Mouse (Mus musculus) embryonic facial prominence, embryonic 15.5 days (tissue): Measurements from ENCODE around the gene Usp4. TPM values are rescaled to one million over a fixed set of nuclear protein-coding genes. Genes with fewer than 3 reads are reported as not detected.

Experiments
- ATAC-seq: fragments of 200-750 bp; cut with Nextera tagmentation; 2 replicates; pipeline ENCODE4 v1.8.0; 2017; ENCODE audit warnings: low read depth, moderate TSS enrichment; ENCODE audit not compliant: insufficient number of reproducible peaks, low FRiP score, low TSS enrichment
- H3K27ac ChIP-seq: fragments of 300-500 bp; sonication (generic); replicated peaks from 2 replicates; pipeline ENCODE4 v1.5.1; 2015; ENCODE audit warnings: mild to moderate bottlenecking, inconsistent platforms
- H3K27me3 ChIP-seq: fragments of 300-500 bp; sonication (generic); 2 replicates; pipeline ENCODE4 v1.6.1; 2015; ENCODE audit warnings: inconsistent platforms
- H3K36me3 ChIP-seq: fragments of 300-500 bp; sonication (generic); 2 replicates; pipeline ENCODE4 v1.6.1; 2015; ENCODE audit warnings: mild to moderate bottlenecking, inconsistent platforms
- H3K4me1 ChIP-seq: fragments of 300-500 bp; sonication (generic); 2 replicates; pipeline ENCODE4 v1.6.1; 2015; ENCODE audit warnings: inconsistent platforms
- H3K4me2 ChIP-seq: fragments of 300-500 bp; sonication (generic); replicated peaks from 2 replicates; pipeline ENCODE4 v1.6.1; 2015; ENCODE audit warnings: mild to moderate bottlenecking, inconsistent platforms
- H3K4me3 ChIP-seq: fragments of 300-500 bp; sonication (generic); replicated peaks from 2 replicates; pipeline ENCODE4 v1.5.1; 2015; ENCODE audit warnings: mild to moderate bottlenecking, inconsistent platforms
- H3K9ac ChIP-seq: fragments of 300-500 bp; sonication (generic); 2 replicates; pipeline ENCODE4 v1.6.1; 2015; ENCODE audit warnings: inconsistent platforms
- H3K9me3 ChIP-seq: fragments of 300-500 bp; sonication (generic); replicated peaks from 2 replicates; pipeline ENCODE4 v1.6.1; 2016; ENCODE audit warnings: inconsistent platforms
- WGBS: fragments of 180-500 bp; shearing (Covaris S2); methylation state at CpG from one replicate; pipeline ENCODE4 v1.1.7; 2015; 5-methylcytosine and 5-hydroxymethylcytosine counted together
- polyA plus RNA-seq: library from polyadenylated mRNA; unstranded; fragments of >200 nt; fragmentation: Nextera tagmentation; extraction: Ambion mirVana; gene quantifications from 2 replicates; pipeline ENCODE4 v1.2.1, GENCODE M21; 2015

Gene Usp4
- polyA plus RNA-seq, 1 experiment from 2014 or later: 99.4 TPM

GRCm38 (mm10) chr9:108411381-108411942, 63.8 kb downstream of the Usp4 start:
- WGBS: 70% methylated on average over 9 of the region's 9 CpGs
- Histone ChIP-seq H3K4me2 (no peak overlapping the region), H3K27me3 (no peaks in the 10 kb centered on the region), H3K36me3 (no peaks in the 10 kb centered on the region), H3K4me1 (no peaks in the 10 kb centered on the region), H3K9me3 (no peaks in the 10 kb centered on the region), H3K4me3 (no peak overlapping the region), H3K9ac (no peak overlapping the region), H3K27ac (no peak overlapping the region)
- ATAC-seq: no peak

- H3K9ac ChIP-seq: no peak overlapping the region
- 75% methylated on average over 1 of the region's 1 CpGs for WGBS
- ATAC-seq: no peak
These were observed 64.6 kb downstream of the Usp4 start for GRCm38 (mm10) chr9:108412221-108412620.

GRCm38 (mm10) chr9:108428384-108428783, 80.7 kb downstream of the Usp4 start, which contains the start of gene Ccdc36:
Gene Ccdc36, minus strand, starts transcription at chr9:108428484.
- ATAC-seq: no peak
- H3K4me1 ChIP-seq: peaks cover 4% of the 10 kb centered on the region; the same call in 1 of the 2 replicates
- no peaks in the 10 kb centered on the region for H3K36me3 ChIP-seq
- no peaks in the 10 kb centered on the region for H3K27me3 ChIP-seq
- no peak within 1 kb of the TSS for H3K9ac ChIP-seq
- H3K4me3 ChIP-seq: no peak within 1 kb of the TSS
- no peaks in the 10 kb centered on the region for H3K9me3 ChIP-seq
- no peak within 1 kb of the TSS for H3K27ac ChIP-seq
- H3K4me2 ChIP-seq: no peak within 1 kb of the TSS

More at GRCm38 (mm10) chr9:108412221-108412620, 64.6 kb downstream of the Usp4 start:
- Histone ChIP-seq H3K4me3 (no peak overlapping the region), H3K9me3 (no peaks in the 10 kb centered on the region), H3K4me1 (no peaks in the 10 kb centered on the region), H3K36me3 (no peaks in the 10 kb centered on the region), H3K27me3 (no peaks in the 10 kb centered on the region), H3K4me2 (no peak overlapping the region), H3K27ac (no peak overlapping the region)

- peak overlapping the region; percentile 44 for H3K4me2 ChIP-seq
- H3K4me3 ChIP-seq: peak overlapping the region; percentile 32
- H3K27me3 ChIP-seq: no peaks in the 10 kb centered on the region
- H3K9me3 ChIP-seq: no peaks in the 10 kb centered on the region
- H3K4me1 ChIP-seq: peaks cover 4% of the 10 kb centered on the region; the same call in 1 of the 2 replicates
- ATAC-seq: no peak
- no peak overlapping the region for H3K27ac ChIP-seq
- H3K9ac ChIP-seq: no peak overlapping the region
- H3K36me3 ChIP-seq: no peaks in the 10 kb centered on the region
- WGBS: 45% methylated on average over 32 of the region's 32 CpGs
These were observed 83.9 kb downstream of the Usp4 start for GRCm38 (mm10) chr9:108431431-108432067.

GRCm38 (mm10) chr9:108436182-108436581, 88.5 kb downstream of the Usp4 start, which contains the start of gene BC048562:
Gene BC048562, plus strand, starts transcription at chr9:108436482.
- Histone ChIP-seq H3K36me3 (no peaks in the 10 kb centered on the region), H3K9me3 (no peaks in the 10 kb centered on the region), H3K4me2 (no peak within 1 kb of the TSS), H3K4me1 (peaks cover 23% of the 10 kb centered on the region), H3K27ac (no peak within 1 kb of the TSS), H3K9ac (no peak within 1 kb of the TSS), H3K4me3 (no peak within 1 kb of the TSS), H3K27me3 (no peaks in the 10 kb centered on the region)
- 69% methylated on average over 3 of the region's 3 CpGs for WGBS
- no peak for ATAC-seq

- Histone ChIP-seq H3K9ac (no peak overlapping the region), H3K4me1 (peaks cover 24% of the 10 kb centered on the region), H3K27me3 (no peaks in the 10 kb centered on the region), H3K4me2 (no peak overlapping the region), H3K9me3 (no peaks in the 10 kb centered on the region), H3K27ac (peak overlapping the region; percentile 22; the same call in 1 of the 2 replicates), H3K36me3 (no peaks in the 10 kb centered on the region), H3K4me3 (no peak overlapping the region)
- 57% methylated on average over 6 of the region's 6 CpGs for whole genome bisulfite sequencing
- ATAC-seq: no peak
These were observed 91.5 kb downstream of the Usp4 start for GRCm38 (mm10) chr9:108439176-108439575.

GRCm38 (mm10) chr9:108440485-108440884, 92.8 kb downstream of the Usp4 start:
- no peak for ATAC-seq

GRCm38 (mm10) chr9:108441236-108441919, 93.7 kb downstream of the Usp4 start:
- H3K36me3 ChIP-seq: no peaks in the 10 kb centered on the region
- peak overlapping the region; percentile 65 for H3K27ac ChIP-seq
- H3K9me3 ChIP-seq: no peaks in the 10 kb centered on the region
- H3K9ac ChIP-seq: no peak overlapping the region
- WGBS: 59% methylated on average over 11 of the region's 11 CpGs
- H3K27me3 ChIP-seq: no peaks in the 10 kb centered on the region
- peaks cover 24% of the 10 kb centered on the region for H3K4me1 ChIP-seq
- H3K4me3 ChIP-seq: no peak overlapping the region
- ATAC-seq: no peak
- H3K4me2 ChIP-seq: 0 out of 2 replicates have a peak overlapping the region, but pooled peaks have one; percentile 4

More at GRCm38 (mm10) chr9:108440485-108440884, 92.8 kb downstream of the Usp4 start:
- Histone ChIP-seq H3K27me3 (no peaks in the 10 kb centered on the region), H3K36me3 (no peaks in the 10 kb centered on the region), H3K4me1 (peaks cover 24% of the 10 kb centered on the region), H3K4me3 (no peak overlapping the region), H3K4me2 (no peak overlapping the region), H3K27ac (no peak overlapping the region), H3K9me3 (no peaks in the 10 kb centered on the region), H3K9ac (no peak overlapping the region)
- WGBS: 69% methylated on average over 5 of the region's 5 CpGs

Other genes starting within 250 kb of the Usp4 start
- 1.0 and 1.3 TPM in 2 replicates for gene Bsn, start 157.5 kb upstream of the Usp4 start, polyA plus RNA-seq
- gene Dag1, start 83.9 kb upstream of the Usp4 start, polyA plus RNA-seq: 84.0 and 85.9 TPM in 2 replicates
- gene Nicn1, start 57.4 kb upstream of the Usp4 start, polyA plus RNA-seq: 41.7 and 42.9 TPM in 2 replicates
- 10.8 and 11.2 TPM in 2 replicates for gene Amt, start 51.0 kb upstream of the Usp4 start, polyA plus RNA-seq
- gene Rhoa, start 41.7 kb upstream of the Usp4 start, polyA plus RNA-seq: 452 and 468 TPM in 2 replicates
- gene Tcta, start 41.7 kb upstream of the Usp4 start, polyA plus RNA-seq: 41.3 and 51.6 TPM in 2 replicates
- 713 and 715 TPM in 2 replicates for gene Gpx1, start 8.9 kb upstream of the Usp4 start, polyA plus RNA-seq
- 1.0 and 1.1 TPM in 2 replicates for gene 1700102P08Rik, start 45.0 kb downstream of the Usp4 start, polyA plus RNA-seq
- gene Ccdc36, start 80.6 kb downstream of the Usp4 start, polyA plus RNA-seq: 1.2 and 1.3 TPM in 2 replicates
- not detected in 2 replicates for gene BC048562, start 88.6 kb downstream of the Usp4 start, polyA plus RNA-seq
- gene Ccdc71, start 112.7 kb downstream of the Usp4 start, polyA plus RNA-seq: 58.6 and 60.7 TPM in 2 replicates
- gene Klhdc8b, start 113.7 kb downstream of the Usp4 start, polyA plus RNA-seq: 33.4 and 35.7 TPM in 2 replicates
- gene Lamb2, start 131.9 kb downstream of the Usp4 start, polyA plus RNA-seq: 70.2 and 71.7 TPM in 2 replicates
- 69.8 and 75.4 TPM in 2 replicates for gene Usp19, start 142.7 kb downstream of the Usp4 start, polyA plus RNA-seq
- gene Qars, start 159.9 kb downstream of the Usp4 start, polyA plus RNA-seq: 114 and 117 TPM in 2 replicates
- 110 and 125 TPM in 2 replicates for gene Qrich1, start 169.0 kb downstream of the Usp4 start, polyA plus RNA-seq
- 172 and 173 TPM in 2 replicates for gene Impdh2, start 212.4 kb downstream of the Usp4 start, polyA plus RNA-seq
- gene Ndufaf3, start 219.6 kb downstream of the Usp4 start, polyA plus RNA-seq: 63.8 and 65.6 TPM in 2 replicates
- gene Dalrd3, start 222.0 kb downstream of the Usp4 start, polyA plus RNA-seq: 137 and 139 TPM in 2 replicates
- gene Wdr6, start 230.9 kb downstream of the Usp4 start, polyA plus RNA-seq: 89.6 and 93.7 TPM in 2 replicates
- 10.4 and 12.2 TPM in 2 replicates for gene P4htm, start 249.8 kb downstream of the Usp4 start, polyA plus RNA-seq